Mouse (Mus musculus) cortical plate, adult 2 months (tissue): Measurements from ENCODE around the gene Dnah7a.
"Not testable (repeated sequence)": the region's sequence is repeated elsewhere in the genome, so short reads cannot be mapped to it uniquely, and the experiment has no call there.

Experiments
- CTCF ChIP-seq: fragments of 200-500 bp; IDR thresholded peaks from 2 replicates; pipeline ENCODE4 v1.5.1; 2011; ENCODE audit warnings: mild to moderate bottlenecking, control low read depth, low read length; ENCODE audit not compliant: insufficient read depth; ENCODE audit errors: extremely low read depth
- POLR2A ChIP-seq: fragments of 200-500 bp; IDR thresholded peaks from 2 replicates; pipeline ENCODE4 v1.6.1; 2011; ENCODE audit warnings: mild to moderate bottlenecking, low read length, control low read depth; ENCODE audit not compliant: insufficient read depth; ENCODE audit errors: extremely low read depth

GRCm38 (mm10) chr1:53740077-53740776 is 33.6 kb upstream of the Dnah7a start:
- not testable (repeated sequence) for TF ChIP-seq CTCF, POLR2A
